Mouse (Mus musculus) CD4-positive, CD25-positive, alpha-beta regulatory T cell, adult 2 months (primary cell): ENCODE measurements around the gene Fam20a.

Experiments
- DNase-seq: peaks from one replicate; pipeline ENCODE4 v3.0.0-alpha.2; 2012; ENCODE audit warnings: low read depth, low spot score

Gene Fam20a

GRCm38 (mm10) chr11:109653201-109653600 is 68.9 kb downstream of the Fam20a start:
- DNase-seq = peak; percentile 40

GRCm38 (mm10) chr11:109652505-109652904 is 69.6 kb downstream of the Fam20a start:
- DNase-seq = no peak

GRCm38 (mm10) chr11:109651566-109652024 is 70.5 kb downstream of the Fam20a start:
- DNase-seq = peak; percentile 48

GRCm38 (mm10) chr11:109650788-109651565 is 71.1 kb downstream of the Fam20a start:
- DNase-seq = peak; percentile 96

- peak; percentile 81 for DNase-seq
These were observed 71.9 kb downstream of the Fam20a start for GRCm38 (mm10) chr11:109649975-109650701.

GRCm38 (mm10) chr11:109649206-109649605 is 72.9 kb downstream of the Fam20a start, which contains the start of gene Prkar1a:
Gene Prkar1a, plus strand, starts transcription at chr11:109649405.
- DNase-seq = no peak

GRCm38 (mm10) chr11:109648510-109648909 is 73.6 kb downstream of the Fam20a start:
- DNase-seq = no peak

GRCm38 (mm10) chr11:109641498-109642222 is 80.4 kb downstream of the Fam20a start:
- DNase-seq = no peak

- DNase-seq = no peak
These were observed 86.1 kb downstream of the Fam20a start for GRCm38 (mm10) chr11:109635871-109636395.

GRCm38 (mm10) chr11:109634928-109635327 is 87.2 kb downstream of the Fam20a start:
- DNase-seq = no peak

- no peak for DNase-seq
These were observed 93.0 kb downstream of the Fam20a start for GRCm38 (mm10) chr11:109629021-109629521.

- no peak for DNase-seq
These were observed 94.0 kb downstream of the Fam20a start for GRCm38 (mm10) chr11:109628099-109628498.

GRCm38 (mm10) chr11:109627648-109628047 is 94.4 kb downstream of the Fam20a start:
- DNase-seq = peak; percentile 52

GRCm38 (mm10) chr11:109623238-109623637 is 98.8 kb downstream of the Fam20a start:
- DNase-seq = no peak

- peak; percentile 12 for DNase-seq
These were observed 99.5 kb downstream of the Fam20a start for GRCm38 (mm10) chr11:109622518-109623037.

- peak; percentile 83 for DNase-seq
These were observed 100.9 kb downstream of the Fam20a start for GRCm38 (mm10) chr11:109621183-109621582.

- no peak for DNase-seq
These were observed 101.7 kb downstream of the Fam20a start for GRCm38 (mm10) chr11:109620356-109620755.
